Mouse (Mus musculus) lung, adult 2 months (tissue): ENCODE results near the gene Ttll8.

Experiments
- CTCF ChIP-seq: fragments of 200-500 bp; IDR thresholded peaks from 2 replicates; pipeline ENCODE4 v1.5.1; 2011; ENCODE audit warnings: mild to moderate bottlenecking, low read length, control low read depth; ENCODE audit not compliant: insufficient read depth
- POLR2A ChIP-seq: fragments of 200-500 bp; IDR thresholded peaks from 2 replicates; pipeline ENCODE4 v1.6.1; 2011; ENCODE audit warnings: low read depth, mild to moderate bottlenecking, control low read depth, low read length, borderline replicate concordance; ENCODE audit errors: extremely low read depth

- TF ChIP-seq CTCF (no peak), POLR2A (no peak)
Observed at GRCm38 (mm10) chr15:88957522-88957921, 3.3 kb upstream of the Ttll8 start.
